Comparison of ENCODE assay signal across 9 mouse cellular contexts in the genomic region with DNA sequence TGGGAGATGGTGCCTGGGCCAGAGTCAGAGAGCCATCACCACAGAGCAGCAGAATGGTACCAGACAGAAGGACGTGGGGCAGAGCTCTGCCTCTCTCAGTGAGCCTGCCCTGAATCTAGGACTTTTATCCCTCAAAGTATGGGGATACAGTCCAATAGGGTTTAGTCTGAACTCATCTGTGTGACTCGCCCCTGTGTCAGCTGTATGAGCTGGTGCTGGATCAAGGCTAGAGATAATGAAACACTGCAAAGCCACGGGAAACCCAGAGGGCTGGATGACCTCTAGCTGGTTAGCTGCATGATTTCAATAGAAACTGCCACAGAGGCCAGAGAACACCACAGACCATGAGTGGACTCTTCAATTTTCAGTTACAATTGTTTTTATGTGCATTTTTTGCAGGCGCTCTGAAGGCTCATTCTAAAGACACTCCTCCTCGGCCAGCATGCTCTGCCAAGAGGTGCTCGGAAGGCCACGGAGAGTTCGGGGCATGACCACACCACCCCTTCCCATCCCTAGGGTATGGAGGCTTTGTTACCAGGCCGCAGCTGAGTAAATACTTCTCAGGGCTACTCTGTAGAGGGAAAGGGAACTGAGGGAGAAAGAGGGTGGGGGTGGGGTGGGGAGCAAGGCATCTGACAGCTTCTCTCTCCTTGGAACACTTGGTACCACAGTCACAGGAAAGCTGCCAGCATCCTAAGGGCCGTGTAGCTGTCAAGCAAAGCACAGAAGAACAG. TPM values are rescaled to one million over a fixed set of nuclear protein-coding genes. Genes with fewer than 3 reads are reported as not detected.
DNase-seq lines count a peak whose midpoint lies in the region; ATAC-seq and TF ChIP-seq lines count a peak whose summit lies in the region.
"Had no signal": no experiment of that assay in that cellular context is flagged by ENCODE, and none has a peak within 500 bp of the region (broad histone marks: within the 10 kb centered on the region; RNA-seq: fewer than 3 reads in every experiment).

No protein-coding gene starts in this region.

- H3K9me3 ChIP-seq in stomach, embryonic 14.5 days (ENCODE audit: control insufficient read depth, low read depth, low read length), result no peaks in the 10 kb centered on the region
- H3K9me3 ChIP-seq: heart, embryonic 13.5 days had no signal

- H3K4me3 ChIP-seq in layer of hippocampus, adult 2 months, result no peak overlapping the region
- H3K4me3 ChIP-seq in stomach, embryonic 14.5 days (ENCODE audit: low read depth, low read length), result no peak overlapping the region
- H3K4me3 ChIP-seq: heart, embryonic 13.5 days had no signal

- H3K9ac ChIP-seq in stomach, embryonic 14.5 days (replicated peaks; ENCODE audit: low read depth, low read length), result no peak overlapping the region
- H3K9ac ChIP-seq: heart, embryonic 13.5 days had no signal

- peak in 1 of 2 experiments; percentile 44 for DNase-seq in layer of hippocampus, adult 2 months (ENCODE audit: low spot score in 2 of 2)
- DNase-seq in layer of hippocampus, adult 8-10 months (ENCODE audit: low spot score in 2 of 2), result no peak
- DNase-seq in embryo, embryonic 10 days (ENCODE audit: low spot score), result peak; percentile 65
- DNase-seq in kidney, postnatal 10 days, result peak; percentile 25
- no peak for DNase-seq in frontal cortex, postnatal 14 days (ENCODE audit: low spot score in 2 of 2)
- DNase-seq in left cerebral cortex, adult 9 months (ENCODE audit: low spot score in 2 of 2), result no peak

- WGBS in stomach, embryonic 14.5 days, result 53% methylated on average over 10 of the region's 10 CpGs

- 0 out of 2 replicates have a peak, but pooled peaks cover 5% of the 10 kb centered on the region for H3K4me1 ChIP-seq in stomach, embryonic 14.5 days (ENCODE audit: control insufficient read depth, insufficient read depth, low read length)

- TF ChIP-seq CTCF in layer of hippocampus, adult 2 months (conservative IDR thresholded peaks at IDR 0.05), result no peak

- peak; percentile 56; the same call in 1 of the 2 replicates for ATAC-seq in stomach, embryonic 14.5 days (ENCODE audit: insufficient number of reproducible peaks, insufficient read depth, low FRiP score, low read depth)
- no peak for ATAC-seq in megakaryocyte, adult 5-6 weeks (ENCODE audit: poor library complexity, severe bottlenecking)

- no peaks in the 10 kb centered on the region for H3K27me3 ChIP-seq in stomach, embryonic 14.5 days (ENCODE audit: control insufficient read depth, insufficient read depth, low read length)
- H3K27me3 ChIP-seq: heart, embryonic 13.5 days had no signal

- H3K27ac ChIP-seq in layer of hippocampus, adult 2 months, result peak overlapping the region; percentile 76
- H3K27ac ChIP-seq in stomach, embryonic 14.5 days (ENCODE audit: low read length), result peak overlapping the region; percentile 23; the same call in 1 of the 2 replicates
- H3K27ac ChIP-seq: heart, embryonic 13.5 days had no signal

- no peak overlapping the region for H3K4me2 ChIP-seq in stomach, embryonic 14.5 days (replicated peaks; ENCODE audit: low read depth, low read length)
- H3K4me2 ChIP-seq: heart, embryonic 13.5 days had no signal

- H3K36me3 ChIP-seq in stomach, embryonic 14.5 days (ENCODE audit: control insufficient read depth, insufficient read depth, low read length), result no peaks in the 10 kb centered on the region; the same call in 1 of the 2 replicates

RNA-seq across cellular contexts. Expression of gene Arfgap2, which starts 48.0 kb away (rescaled TPM):
- total RNA-seq in layer of hippocampus, adult 2 months (2021), result 10 to 100 TPM; 75.6 to 81.3 TPM
- total RNA-seq in layer of hippocampus, adult 8-10 months (2022), result 10 to 100 TPM; 75.9 to 81.9 (median 79.1) TPM
- 65.1 and 75.7 TPM in 2 replicates for polyA plus RNA-seq in stomach, embryonic 14.5 days (2014; fragmentation: Nextera tagmentation; extraction: Ambion mirVana)
- total RNA-seq in megakaryocyte, adult 5-6 weeks (2015), result 24.7 and 27.2 TPM in 2 replicates
- total RNA-seq in megakaryocyte, adult 5-6 weeks (2017), result 26.9 and 27.1 TPM in 2 replicates

RNA-seq across cellular contexts. Expression of gene Pacsin3, which starts 57.0 kb away (rescaled TPM):
- total RNA-seq in layer of hippocampus, adult 2 months (2021), result 10 to 100 TPM; 25.6 to 27.6 TPM
- total RNA-seq in layer of hippocampus, adult 8-10 months (2022), result 10 to 100 TPM; 27.1 to 34.4 (median 31.0) TPM
- polyA plus RNA-seq in stomach, embryonic 14.5 days (2014; fragmentation: Nextera tagmentation; extraction: Ambion mirVana), result 40.9 and 44.4 TPM in 2 replicates
- total RNA-seq in megakaryocyte, adult 5-6 weeks (2015), result not detected in 2 replicates
- total RNA-seq in megakaryocyte, adult 5-6 weeks (2017), result 0.29 TPM in 1 of 2 replicates, not detected in the other

Comparison
In these comparisons a context has a peak if more than half of its experiments do, and no peak if none do; other contexts are left out.
1. DNase-seq: peak in embryo, embryonic 10 days (single experiment) and kidney, postnatal 10 days (single experiment); none in layer of hippocampus, adult 8-10 months (0 of 2), frontal cortex, postnatal 14 days (0 of 2) and left cerebral cortex, adult 9 months (0 of 2).
2. RNA of gene Pacsin3, which starts 57.0 kb away (total RNA-seq): 27.1 to 34.4 TPM in layer of hippocampus, adult 8-10 months and 25.6 to 27.6 TPM in layer of hippocampus, adult 2 months; 0.29 TPM in megakaryocyte, adult 5-6 weeks; every median in the first group is over 10 times any median in the second.